Mouse (Mus musculus): ENCODE measurements around the gene Arhgef25. TPM values are rescaled to one million over a fixed set of nuclear protein-coding genes. Genes with fewer than 3 reads are reported as not detected.

Arhgef25 gene
- total RNA-seq, 4 experiments from 2014 or later = 310 to 386 (median 350) TPM

DNA sequence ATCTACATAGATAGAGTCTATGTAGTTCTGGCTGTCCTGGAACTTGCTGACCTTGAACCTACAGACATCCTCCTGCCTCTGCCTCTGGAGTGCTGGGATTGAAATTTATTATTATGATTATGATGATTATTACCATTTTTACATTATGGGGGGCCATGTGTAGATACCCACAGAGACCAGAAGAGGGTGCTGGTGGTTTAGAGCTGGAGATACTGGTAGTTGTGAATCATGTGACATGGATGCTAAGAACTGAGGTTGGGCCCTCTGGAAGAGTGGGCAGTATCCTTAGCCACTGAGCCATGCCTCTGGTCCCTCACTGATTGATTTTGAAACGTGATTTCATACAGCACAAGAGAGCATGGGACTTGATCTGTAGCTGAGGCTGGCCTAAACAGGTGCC lies 3.4 kb downstream of the Arhgef25 start:
- DNase-seq (ENCODE audit: low spot score in 2 of 2) = no peak

DNA sequence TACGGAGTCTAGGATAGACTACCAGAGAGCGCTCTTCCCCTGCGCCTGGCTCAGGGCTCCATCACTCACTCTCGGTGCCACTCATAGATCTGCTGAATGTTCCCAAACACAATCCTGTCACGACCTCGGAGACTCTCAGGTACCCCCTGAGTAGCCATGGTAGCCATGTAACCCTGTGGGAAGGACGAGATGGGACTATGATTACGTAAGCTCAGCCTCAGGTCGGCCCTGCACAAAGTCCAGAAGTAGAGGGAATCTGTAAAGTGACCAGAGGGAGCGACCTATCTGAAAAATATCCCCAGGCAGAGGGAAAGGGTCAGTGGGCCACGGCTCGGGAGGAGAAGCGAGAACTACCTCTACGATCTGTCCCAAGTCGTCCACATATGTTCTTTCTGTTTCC lies 4.4 kb downstream of the Arhgef25 start:
- DNase-seq (ENCODE audit: low spot score in 2 of 2) = no peak

DNA sequence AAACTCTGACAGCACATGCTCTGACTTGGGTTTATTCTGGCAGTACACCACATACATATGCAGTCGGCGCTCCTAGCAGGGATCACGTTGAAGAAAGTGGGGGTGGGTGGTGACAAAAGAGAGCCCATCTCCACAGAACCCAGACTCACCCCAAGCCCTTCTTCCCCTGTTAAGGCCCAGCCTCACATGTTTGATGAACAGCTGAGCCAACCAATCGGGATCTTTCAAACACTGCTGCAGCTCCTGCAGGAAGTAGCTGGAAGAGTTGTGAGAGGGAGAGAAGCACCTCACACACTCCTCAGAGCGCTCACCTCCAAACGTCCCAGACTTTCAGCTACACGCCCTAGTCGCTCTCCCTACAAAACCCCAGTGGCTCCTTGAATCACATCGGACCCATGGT lies 4.8 kb downstream of the Arhgef25 start:
- DNase-seq (ENCODE audit: low spot score in 2 of 2) = no peak

DNA sequence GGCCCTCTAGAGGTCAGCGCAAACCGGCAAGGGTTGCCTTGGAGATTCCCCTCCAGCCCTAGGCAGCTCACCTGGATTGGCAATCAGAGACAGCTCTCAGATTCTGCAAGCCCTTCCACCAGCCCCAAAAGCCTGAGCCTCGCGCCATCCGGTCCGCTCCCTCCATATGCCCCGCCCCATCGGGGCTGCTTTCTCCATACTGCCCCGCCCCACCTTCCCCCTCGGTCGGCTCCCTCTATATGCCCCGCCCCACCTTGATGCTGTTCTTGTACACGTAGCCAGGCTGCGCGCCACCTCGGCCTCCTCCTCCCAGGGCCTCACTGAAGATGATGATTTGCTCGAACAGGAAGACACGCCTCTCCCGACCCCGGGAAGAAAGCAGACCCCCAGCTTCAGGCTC lies 6.1 kb downstream of the Arhgef25 start:
- no peak for DNase-seq (ENCODE audit: low spot score in 2 of 2)

- no peak for DNase-seq (ENCODE audit: low spot score in 2 of 2)
Observed at GRCm38 (mm10) chr10:127182624-127183023, 7.3 kb downstream of the Arhgef25 start.

DNA sequence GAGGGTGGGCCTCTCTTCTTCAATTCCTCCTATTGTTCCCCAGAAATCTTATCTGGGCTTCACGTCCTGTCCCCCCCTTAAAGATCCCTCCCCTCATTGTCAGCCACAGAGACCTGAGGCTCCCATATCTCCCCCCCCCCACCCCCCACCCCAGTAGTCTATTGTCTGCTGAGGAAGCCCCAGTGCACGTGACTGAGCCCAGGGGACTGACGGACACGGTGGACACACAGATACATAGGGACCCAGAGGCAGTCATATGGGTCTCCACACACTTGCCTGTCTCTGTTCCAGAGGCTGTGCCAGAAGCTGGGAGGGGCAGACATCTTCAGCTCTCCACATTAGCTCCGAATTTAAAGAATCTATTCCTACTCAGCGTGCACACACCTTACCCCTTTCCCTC lies 8.3 kb downstream of the Arhgef25 start:
- DNase-seq (ENCODE audit: low spot score in 2 of 2) = no peak

DNA sequence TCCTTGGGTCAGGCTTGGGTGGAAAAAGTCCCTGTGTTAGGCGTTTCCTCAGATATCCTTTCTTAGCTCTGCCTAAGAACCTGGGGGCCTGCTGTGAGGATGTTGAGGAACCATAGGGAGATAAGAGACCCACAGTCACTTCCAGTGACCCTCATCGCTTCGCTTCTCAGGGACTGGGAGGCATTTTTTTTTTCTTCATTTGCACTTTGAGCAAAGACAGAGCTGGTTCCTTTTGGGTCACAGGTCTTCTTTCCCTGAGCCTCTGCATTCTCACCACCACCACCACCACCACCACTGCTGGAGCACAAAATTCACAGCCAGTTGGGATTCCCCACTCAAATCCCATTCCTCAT lies 9.2 kb downstream of the Arhgef25 start:
- no peak for DNase-seq (ENCODE audit: low spot score in 2 of 2)

GRCm38 (mm10) chr10:127179871-127180694 lies 9.8 kb downstream of the Arhgef25 start, which contains the start of gene Slc26a10:
Gene Slc26a10, minus strand, starts transcription at chr10:127180645.
- DNase-seq (ENCODE audit: low spot score in 2 of 2) = peak in 1 of 2 experiments; percentile 41

- peak in 1 of 2 experiments; percentile 14 for DNase-seq (ENCODE audit: low spot score in 2 of 2)
Observed at GRCm38 (mm10) chr10:127178286-127179027, 11.4 kb downstream of the Arhgef25 start.

DNA sequence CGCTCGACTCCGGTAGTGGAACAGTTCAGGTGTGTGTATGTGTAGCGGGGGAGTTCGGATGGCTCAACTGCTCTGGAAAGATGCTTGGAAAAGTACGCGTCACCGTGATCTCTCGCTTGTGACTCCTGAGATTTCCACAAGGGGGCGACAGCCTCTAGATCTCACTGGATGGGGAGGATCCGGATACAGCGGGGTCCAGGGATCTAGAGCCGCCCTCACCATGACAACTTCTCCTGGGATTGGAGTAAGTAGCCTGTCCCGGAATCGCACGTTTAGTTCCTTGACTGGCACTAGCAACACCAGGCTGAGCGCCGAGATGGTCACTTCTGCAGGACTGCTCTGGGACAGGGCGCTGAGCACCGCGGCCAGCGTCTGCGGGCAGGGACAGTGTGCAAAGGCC lies 12.2 kb downstream of the Arhgef25 start:
- peak in 1 of 2 experiments; percentile 81 for DNase-seq (ENCODE audit: low spot score in 2 of 2)

DNA sequence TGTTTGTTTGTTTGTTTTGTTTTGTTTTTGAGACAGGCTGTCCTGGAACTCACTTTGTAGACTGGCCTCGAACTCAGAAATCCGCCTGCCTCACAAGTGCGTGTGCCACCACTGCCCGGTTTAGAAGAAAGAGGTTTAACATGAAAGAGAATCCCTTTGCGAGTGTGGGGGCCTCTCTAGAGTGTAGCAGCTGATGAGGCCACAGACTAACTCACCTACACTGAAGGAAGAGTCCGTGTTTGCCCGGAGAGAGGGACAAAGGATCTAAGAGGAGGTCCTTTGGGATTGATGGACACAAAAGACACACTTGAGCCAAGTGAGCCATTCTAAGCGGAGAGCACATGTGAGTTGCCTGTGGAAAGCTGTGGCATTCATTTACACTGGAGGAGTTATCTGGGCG lies 12.6 kb downstream of the Arhgef25 start:
- peak in 1 of 2 experiments; percentile 3 for DNase-seq (ENCODE audit: low spot score in 2 of 2)

DNA sequence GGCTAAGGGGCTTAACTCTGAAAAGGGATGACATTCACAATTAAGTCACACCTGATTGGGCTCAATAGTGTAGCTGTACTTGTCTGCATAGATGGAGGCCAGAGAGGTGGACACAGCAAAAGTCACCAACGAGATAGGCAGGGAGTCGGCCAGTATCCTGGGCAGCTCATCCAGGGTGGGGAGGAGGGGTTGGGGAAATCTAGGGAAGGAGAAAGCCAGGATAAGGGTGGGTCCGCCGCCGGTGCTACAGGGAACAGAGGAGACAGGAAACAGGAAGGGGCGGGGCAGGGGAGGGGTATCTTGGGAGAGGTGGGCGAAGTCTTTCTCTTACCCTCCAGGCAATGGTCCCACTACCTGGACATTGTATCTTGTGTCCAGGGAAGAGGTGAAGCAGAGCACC lies 13.1 kb downstream of the Arhgef25 start:
- no peak for DNase-seq (ENCODE audit: low spot score in 2 of 2)

DNA sequence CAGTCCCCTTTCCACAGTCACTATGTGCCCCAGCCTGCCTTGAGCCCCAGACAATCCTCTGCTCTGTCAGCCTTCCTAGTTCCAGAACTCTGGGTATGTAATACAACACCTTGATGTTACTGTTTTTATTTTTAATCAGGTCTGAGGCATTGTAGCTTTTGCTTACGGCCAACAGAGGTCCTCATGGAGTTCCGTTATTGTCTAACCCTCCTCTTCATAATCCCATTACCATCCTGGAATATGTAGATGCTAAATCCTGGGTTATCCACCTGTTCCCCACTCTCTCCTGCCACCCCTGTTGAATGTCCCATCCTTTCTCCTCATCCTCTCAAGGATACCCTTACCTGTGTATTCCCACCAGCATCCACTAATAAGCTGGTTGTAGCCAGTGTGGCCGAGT lies 13.7 kb downstream of the Arhgef25 start:
- no peak for DNase-seq (ENCODE audit: low spot score in 2 of 2)

- DNase-seq (ENCODE audit: low spot score in 2 of 2) = no peak
Observed at GRCm38 (mm10) chr10:127174170-127174569, 15.7 kb downstream of the Arhgef25 start.

DNA sequence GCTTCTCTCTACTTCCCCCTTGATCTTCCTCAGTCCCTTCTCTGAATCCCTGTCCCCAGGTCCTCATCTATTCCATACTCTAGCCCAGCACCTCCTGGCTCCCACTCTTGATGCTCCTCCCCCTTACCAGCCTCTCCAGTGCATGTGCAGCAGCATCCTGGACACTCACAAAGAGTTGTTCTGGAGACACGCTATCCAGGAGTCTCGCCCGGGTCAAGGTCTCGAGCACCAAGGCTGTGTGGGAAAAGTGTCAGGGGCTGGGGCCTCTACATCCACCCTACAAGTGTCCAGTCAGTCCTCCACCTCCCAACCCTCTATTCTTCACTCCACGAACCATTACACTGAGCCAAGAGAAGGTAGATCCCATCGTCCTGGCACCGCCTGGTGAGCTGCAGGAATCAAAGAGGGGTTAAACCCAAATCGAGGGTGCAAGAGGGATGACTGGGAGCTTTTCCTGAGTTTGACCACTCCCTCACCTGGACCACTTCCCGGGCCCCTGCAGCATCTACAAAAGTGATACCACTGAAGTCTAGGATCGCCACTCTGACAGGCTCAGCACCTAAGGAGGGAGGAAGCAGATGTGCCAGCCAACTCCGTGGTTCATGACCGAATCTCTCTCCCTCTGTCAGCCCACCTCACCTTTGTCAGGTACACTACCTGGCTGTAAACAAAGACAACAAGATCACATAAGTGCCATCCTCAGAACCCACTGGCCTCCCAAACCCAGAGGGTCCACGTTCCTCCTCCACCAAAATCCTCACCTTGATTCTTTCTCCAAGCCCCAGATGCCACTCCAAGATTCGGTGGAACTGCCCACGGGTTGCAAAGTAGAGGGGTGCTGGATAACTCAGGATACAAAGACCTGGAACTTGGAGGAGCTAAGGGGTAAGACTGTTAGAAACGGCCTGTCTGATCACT lies 16.5 kb downstream of the Arhgef25 start:
- no peak for DNase-seq (ENCODE audit: low spot score in 2 of 2)

DNA sequence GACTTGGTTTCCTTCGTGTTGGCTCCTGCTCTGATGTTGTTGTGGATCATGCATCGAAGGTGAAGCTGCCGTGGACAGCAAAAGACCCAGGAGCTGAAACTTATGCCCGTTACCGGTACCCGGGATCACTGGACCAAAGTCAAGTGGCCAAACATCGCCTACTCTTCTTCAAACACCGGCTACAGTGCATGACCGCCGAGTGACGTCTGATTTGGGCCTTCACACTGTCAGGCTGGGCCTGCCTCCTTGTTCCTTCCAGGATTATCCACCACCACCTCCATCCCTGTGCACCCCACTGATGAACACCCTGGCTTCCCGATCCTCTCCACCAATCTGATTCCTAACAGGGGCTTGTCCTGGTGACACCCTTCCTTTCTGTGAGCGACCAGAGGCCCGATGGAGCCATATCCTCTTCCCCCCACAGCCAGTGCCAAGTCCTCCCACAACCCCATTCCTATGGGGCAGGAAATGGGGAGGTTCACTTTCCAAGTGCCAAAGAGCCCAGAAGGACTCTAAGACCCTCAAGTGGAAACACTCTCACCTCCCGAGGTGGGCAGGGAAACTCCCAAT lies 18.2 kb downstream of the Arhgef25 start:
- peak in 1 of 2 experiments; percentile 6 for DNase-seq (ENCODE audit: low spot score in 2 of 2)

GRCm38 (mm10) chr10:127170837-127171272 lies 19.0 kb downstream of the Arhgef25 start:
- peak; percentile 39 to 66 for DNase-seq (ENCODE audit: low spot score in 2 of 2)

DNA sequence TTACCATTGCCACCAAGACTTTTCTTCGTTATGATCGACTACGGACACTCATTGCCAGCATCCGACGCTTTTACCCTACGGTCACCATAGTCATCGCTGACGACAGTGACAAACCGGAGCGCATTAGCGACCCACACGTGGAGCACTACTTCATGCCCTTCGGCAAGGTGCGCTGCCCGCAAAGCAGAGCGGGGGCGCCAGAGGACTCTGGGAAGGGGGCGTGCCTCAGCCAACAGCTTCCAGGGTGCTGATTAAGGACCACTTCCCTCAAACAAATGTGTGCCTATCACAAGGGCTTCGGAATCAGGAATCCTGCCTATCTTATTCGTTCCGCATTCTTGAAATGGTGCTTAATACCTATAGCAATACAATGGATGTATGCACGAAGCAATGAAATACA lies 19.9 kb downstream of the Arhgef25 start:
- no peak for DNase-seq (ENCODE audit: low spot score in 2 of 2)

DNA sequence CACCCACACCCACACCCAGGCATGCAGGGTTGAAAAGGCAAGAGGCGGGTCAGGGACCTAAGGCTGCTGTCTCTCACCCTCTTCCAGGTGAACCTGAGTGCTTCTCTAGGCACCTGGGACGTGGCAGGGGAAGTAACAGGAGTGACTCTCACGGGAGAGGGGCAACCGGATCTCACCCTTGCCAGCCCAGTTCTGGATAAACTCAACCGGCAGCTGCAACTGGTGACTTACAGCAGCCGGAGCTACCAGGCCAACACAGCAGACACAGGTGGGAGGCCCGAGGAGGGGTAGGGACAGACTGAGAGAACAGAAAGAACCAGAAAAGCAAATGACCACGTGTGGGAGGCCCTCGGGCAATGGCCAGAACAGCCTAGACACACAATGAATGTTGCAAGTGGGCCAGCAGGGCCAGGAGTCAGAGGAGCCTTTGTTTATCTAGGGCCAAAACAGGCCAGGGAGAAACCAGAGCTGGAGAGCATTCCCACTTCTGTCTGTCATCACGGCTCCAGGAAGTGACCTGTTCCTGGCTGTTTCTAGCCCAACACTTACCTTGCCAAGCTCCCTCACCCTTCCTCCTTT lies 22.2 kb downstream of the Arhgef25 start:
- DNase-seq (ENCODE audit: low spot score in 2 of 2) = peak in 1 of 2 experiments; percentile 13

DNA sequence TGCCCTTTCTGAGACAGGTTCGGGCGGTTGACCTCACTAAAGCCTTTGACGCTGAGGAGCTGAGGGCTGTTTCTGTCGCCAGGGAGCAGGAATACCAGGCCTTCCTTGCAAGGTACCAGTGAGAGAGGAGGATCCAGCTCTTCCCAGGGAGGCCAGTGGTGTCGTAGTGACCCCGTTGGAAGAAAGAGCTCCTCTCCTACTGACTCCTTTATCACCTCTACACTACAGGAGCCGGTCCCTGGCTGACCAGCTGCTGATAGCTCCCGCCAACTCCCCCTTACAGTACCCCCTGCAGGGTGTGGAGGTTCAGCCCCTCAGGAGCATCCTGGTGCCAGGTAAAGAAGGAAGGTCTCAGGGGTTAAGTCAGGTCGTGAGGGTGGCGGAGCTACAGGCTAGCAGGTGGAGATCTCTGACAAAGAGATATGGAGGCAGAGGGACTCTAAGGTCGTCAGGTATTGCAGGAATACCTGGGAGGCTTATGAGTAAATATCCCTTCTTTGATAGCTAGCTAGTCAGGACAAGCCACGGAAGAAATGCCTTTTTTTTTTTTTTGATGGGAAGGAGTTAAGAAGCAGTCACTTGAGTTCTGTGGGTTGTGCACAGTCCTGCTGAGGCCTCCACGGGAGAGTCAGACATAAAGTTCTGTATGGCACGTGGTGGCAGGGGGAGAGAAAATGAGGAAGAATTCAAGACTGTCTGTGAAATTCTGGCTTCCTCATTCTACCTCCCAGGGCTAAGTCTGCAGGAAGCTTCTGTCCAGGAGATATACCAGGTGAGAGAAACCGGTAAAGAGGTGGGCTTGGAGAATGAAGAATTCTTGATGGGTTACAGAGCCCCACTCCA lies 22.9 kb downstream of the Arhgef25 start:
- peak in 1 of 2 experiments; percentile 9 for DNase-seq (ENCODE audit: low spot score in 2 of 2)

Data from layer of hippocampus, adult 8-10 months (tissue).